Mouse (Mus musculus) cerebellum, adult 8-10 months (tissue): ENCODE data around the gene Dmbt1.
A peak's percentile ranks its signal among the peaks of the same experiment; 100 is the strongest.
"Not testable (repeated sequence)": the region's sequence is repeated elsewhere in the genome, so short reads cannot be mapped to it uniquely, and the experiment has no call there.

Source experiments
- DNase-seq: peaks from one replicate; pipeline ENCODE4 v3.0.0; 2022

The Dmbt1 gene

DNA sequence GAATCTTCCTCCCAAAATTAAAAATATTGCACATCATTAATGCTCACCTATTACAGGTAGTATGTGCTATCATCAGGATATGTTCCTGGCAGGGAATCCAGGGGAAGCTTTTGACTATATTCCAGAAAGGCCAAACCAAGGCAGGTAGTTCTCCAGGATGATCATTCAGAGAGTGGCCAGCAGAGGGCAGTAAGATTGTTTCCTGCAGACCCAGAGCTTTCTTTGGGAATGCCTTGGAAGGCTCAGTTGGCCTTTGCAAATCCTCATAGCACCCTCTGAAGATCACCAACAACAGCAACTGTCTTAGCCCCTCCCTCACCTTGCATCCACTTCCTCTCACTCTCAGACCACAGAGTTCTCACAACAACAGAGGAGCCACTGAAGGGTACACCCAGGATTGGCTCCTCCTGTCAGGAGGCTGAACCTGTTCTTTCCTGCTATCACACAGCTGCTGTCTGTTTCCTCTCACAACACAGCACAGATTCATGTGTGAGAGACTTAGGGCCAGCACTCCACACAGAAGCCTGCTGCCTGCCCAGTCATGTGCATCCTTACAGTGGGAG lies 23.0 kb downstream of the Dmbt1 start:
- DNase-seq = no peak

DNA sequence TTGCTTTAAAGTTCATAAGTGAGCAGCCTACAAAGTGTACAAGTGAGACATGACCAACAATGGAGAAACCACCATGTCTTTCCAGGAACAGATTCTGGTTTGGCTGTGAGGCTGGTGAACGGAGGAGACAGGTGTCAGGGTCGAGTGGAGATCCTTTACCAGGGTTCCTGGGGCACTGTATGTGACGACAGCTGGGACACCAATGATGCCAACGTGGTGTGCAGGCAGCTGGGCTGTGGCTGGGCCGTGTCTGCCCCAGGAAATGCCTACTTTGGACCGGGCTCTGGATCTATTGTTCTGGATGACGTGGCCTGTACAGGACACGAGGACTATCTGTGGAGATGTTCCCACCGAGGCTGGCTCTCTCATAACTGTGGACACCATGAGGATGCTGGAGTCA lies 26.1 kb downstream of the Dmbt1 start:
- not testable (repeated sequence) for DNase-seq

DNA sequence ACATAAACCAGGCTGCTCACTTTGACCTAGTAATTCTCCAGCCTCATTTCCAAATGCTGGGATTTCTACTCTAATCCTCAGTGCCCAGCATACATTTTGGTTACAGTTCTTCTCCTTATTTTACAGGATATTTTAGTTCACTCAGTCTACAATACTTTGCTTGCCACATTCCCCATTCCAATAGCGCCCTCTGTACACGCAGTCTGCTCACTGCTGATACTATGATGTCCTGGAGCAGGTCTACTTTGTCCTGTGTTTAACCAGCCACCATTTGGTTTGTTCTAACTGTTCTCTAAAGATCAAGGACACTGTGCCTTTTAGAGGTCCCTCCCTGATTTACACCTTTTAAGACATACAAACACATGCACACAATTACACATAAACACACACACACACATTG lies 28.0 kb downstream of the Dmbt1 start:
- not testable (repeated sequence) for DNase-seq

DNA sequence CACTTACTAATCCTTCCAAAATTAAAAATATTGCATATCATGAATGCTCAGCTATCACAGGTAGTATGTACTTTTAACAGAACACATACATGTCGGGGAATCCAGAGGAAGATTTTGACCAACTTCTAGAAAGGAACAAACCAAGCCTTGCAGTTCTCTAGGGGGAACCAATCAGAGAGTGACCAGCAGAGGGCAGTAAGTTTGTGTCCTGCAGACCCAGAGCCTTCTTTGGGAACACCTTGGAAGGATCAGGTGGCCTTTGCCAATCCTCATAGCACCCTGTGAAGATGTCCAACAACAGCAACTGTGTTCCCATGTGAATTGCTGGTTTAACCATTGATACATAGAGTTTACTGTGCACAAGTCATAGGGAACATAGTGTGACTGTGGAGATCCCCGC lies 30.7 kb downstream of the Dmbt1 start:
- DNase-seq = no peak

DNA sequence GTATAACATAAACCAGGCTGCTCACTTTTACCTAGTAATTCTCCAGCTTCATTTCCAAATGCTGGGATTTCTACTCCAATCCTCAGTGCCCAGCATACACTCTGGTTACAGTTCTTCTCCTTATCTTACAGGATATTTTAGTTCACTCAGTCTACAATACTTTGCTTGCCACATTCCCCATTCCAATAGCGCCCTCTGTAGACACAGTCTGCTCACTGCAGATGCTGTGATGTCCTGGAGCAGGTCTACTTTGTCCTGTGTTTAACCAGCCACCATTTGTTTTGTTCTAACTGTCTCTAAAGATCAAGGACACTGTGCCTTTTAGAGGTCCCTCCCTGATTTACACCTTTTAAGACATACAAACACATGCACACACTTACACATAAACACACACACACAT lies 36.3 kb downstream of the Dmbt1 start:
- peak; percentile 5 for DNase-seq

DNA sequence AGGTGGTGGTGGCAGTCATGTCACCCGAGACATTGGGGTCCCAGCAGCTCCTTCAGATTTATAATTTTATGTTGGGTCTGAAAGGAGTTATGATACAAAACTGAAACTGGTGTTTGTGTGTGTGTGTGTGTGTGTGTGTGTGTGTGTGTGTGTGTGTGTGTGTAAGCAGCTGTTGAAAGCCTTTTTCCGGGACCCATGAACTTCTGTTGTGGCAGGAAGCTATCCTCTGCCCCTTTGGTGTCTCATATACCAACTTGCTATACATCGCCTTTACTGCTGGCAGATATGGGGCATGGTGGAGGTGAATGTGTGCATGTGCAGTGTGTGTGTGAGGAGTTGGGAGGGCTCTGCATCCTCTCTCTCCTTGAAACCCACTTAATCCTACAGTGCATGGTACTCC lies 41.6 kb downstream of the Dmbt1 start:
- DNase-seq = not testable (repeated sequence)

DNA sequence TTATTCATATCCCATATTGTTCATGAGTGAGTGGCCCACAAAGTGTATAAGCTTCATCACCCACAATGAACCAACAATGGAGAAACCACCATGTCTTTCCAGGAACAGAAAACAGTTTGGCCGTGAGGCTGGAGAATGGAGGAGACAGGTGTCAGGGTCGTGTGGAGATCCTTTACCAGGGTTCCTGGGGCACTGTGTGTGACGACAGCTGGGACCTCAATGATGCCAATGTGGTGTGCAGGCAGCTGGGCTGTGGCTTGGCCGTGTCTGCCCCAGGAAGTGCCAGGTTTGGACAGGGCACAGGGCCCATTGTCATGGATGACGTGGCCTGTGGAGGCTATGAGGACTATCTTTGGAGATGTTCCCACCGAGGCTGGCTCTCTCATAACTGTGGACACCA lies 42.2 kb downstream of the Dmbt1 start:
- not testable (repeated sequence) for DNase-seq

DNA sequence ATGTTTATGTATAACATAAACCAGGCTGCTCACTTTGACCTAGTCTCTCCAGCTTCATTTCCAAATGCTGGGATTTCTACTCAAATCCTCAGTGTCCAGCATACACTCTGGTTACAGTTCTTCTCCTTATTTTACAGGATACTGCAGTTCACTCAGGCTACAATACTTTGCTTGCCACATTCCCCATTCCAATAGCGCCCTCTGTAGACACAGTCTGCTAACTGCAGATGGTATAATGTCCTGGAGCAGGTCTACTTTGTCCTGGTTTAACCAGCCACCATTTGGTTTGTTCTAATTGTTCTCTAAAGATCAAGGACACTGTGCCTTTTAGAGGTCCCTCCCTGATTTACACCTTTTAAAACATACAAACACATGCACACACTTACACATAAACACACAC lies 44.1 kb downstream of the Dmbt1 start:
- DNase-seq = no peak

DNA sequence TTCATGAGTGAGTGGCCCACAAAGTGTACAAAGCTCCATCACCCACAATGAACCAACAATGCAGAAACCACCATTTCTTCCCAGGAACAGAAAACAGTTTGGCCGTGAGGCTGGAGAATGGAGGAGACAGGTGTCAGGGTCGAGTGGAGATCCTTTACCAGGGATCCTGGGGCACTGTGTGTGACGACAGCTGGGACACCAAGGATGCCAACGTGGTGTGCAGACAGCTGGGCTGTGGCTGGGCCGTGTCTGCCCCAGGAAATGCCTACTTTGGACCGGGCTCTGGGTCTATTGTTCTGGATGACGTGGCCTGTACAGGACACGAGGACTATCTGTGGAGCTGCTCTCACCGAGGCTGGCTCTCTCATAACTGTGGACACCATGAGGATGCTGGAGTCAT lies 50.5 kb downstream of the Dmbt1 start:
- DNase-seq = not testable (repeated sequence)

DNA sequence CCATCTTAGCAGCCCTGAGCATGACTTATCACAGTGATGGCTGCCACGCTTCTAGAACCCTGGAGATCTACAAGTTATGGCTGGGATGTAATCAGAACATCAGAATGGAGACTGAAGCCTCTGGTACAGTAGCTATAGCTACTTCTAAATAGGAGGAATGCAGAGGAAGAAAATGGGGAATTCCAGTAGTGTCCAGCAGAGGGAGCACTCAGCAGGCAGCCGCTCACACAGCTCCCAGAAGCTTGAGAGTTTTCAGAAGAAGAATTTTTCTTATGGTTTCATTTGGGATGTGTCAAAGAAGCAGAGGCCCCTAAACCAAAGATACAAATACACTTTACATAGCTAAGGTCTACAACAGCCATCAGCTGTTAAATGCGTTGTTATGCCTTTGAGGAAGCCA lies 80.6 kb downstream of the Dmbt1 start:
- DNase-seq = peak; percentile 54

DNA sequence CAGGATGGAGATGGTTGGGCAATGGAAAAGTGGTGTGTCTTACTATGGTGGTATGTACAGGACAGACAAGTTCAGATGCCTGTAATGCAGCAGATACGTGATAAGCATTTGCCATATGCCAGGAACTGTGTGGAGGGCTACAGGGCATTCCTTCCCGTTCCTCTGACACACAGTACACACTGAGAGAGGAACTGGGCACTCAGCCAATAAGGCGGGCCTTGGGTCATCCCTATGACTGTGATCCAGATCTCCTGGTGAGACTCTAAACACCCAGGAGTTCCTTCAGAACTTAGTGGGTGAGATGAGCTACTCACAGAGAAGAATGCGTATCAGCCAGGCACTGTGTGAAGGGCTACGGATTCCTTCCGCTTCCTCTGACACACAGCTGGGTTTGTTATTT lies 81.8 kb downstream of the Dmbt1 start:
- peak; percentile 6 for DNase-seq

DNA sequence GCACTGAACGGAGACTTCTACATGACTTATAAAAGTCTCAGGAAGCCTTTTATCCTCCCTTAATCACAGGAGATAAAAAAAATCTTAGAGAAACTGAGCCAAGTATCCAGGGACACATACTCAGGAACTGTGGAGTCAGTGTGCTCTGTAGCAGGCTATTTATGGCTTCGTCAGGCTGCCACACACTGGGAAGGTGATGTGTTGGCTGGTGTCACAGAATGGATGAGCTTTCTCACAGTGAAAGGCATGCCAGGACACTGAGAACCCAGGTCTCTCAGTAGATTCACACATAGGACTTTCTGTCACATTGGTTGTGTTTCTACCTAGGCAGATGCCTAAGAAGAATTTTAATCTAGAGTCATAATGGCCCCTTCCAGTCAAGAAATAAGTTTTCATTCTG lies 82.6 kb downstream of the Dmbt1 start:
- DNase-seq = peak; percentile 7

DNA sequence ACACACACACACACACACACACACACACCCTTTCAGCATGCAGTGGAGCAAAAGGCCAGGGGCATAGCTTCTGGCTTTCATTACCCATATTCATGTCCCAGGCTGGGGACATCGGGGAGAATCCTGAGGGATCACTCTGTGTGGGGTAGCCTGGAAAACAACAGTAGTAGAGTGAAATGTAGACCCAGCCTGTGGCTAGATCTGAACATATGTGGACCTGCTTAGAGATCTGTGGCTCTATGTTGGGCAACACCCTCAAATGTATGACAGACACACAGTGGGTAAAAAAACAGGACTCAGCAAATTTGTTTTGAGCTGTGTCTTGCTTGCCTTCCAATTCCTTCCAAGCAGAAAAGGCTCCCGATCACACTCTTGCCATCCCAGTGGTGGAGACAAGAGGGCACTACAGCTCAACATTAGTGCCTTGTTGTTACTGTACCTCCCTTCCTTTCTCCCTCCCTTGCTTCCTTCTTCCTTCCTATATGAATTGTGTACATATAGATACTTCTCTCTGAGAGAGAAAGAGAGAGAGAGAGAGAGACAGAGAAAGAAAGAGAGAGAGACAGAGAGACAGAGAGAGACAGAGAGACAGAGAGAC lies 90.5 kb downstream of the Dmbt1 start:
- DNase-seq = no peak

DNA sequence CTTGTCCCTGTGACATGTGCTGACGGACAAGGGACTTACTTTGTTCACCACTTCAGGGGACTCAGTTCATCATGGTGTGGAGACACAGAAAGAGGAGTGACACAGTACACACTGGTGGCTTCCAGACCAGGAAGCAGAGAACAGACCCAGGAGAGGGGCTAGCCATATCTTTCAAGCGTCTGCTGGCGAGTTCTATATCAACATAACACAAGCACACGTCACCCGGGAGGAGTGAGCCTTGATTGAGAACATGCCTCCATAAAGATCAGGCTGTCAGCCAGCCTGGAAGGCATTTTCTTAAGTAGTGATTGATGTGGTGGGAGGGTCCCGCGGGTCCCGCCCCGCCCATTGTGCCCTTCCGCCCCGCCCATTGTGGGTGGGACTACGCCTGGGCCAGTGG lies 98.2 kb downstream of the Dmbt1 start:
- DNase-seq = no peak

DNA sequence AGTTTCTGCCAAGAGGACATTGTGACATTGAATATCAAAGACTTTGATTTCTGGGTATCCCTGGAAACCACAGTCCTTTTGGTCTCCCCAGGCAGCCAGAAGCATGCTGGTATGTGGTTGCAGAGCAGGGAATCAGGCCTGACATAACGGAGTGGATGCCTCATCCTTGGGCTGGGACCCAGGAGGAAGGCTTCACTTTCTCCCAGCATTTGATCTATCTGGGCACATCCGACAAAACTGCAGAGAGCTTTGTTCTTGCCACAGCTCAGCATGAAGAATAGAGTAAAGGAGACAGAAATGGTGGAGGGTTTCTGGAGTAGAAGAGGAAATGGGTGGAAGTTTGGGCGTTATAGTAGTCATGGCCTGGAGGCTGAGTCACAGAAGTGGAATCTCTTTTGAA lies 101.3 kb downstream of the Dmbt1 start:
- no peak for DNase-seq

DNA sequence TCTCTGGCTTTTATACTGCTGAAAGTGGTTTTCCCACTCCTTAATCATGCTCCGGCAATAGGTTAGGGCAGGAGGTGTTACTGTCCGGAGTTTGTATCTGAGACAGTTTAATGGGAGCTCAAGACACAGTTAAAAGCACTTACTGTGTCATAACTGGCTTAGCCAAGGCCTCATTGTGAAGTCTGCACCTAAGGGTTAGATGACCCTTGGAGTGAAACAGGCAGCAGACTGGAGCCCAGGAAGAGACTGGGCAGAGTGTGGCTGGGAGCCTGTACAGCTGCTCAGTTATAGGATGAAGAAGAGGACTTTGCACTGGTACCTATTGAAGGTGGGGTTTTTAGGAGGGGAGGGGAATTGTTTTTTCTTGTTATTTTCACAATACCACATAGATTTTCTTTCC lies 114.4 kb downstream of the Dmbt1 start, which contains the start of gene 4933402N03Rik:
Gene 4933402N03Rik, minus strand, starts transcription at position 101 of the 400 bp plus-strand sequence.
- no peak for DNase-seq

DNA sequence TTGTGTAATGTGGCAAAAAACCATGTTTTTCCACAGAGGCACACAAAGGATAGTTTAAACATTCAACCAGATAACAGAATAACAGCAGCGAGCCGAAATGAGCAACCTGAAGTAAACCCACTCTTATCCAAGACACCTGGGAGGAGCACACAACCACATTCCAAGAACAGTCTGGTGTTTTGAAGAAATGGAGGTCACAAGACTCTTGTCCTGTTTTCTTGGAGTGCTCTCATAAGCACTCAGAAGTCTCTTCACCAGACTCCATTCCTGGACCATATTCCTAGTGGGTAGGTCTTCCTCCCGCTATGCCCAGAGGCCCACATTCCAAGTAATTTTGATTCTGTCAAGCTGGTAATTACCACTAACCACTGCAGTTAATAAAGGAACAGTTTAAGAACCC lies 118.3 kb downstream of the Dmbt1 start:
- DNase-seq = no peak

DNA sequence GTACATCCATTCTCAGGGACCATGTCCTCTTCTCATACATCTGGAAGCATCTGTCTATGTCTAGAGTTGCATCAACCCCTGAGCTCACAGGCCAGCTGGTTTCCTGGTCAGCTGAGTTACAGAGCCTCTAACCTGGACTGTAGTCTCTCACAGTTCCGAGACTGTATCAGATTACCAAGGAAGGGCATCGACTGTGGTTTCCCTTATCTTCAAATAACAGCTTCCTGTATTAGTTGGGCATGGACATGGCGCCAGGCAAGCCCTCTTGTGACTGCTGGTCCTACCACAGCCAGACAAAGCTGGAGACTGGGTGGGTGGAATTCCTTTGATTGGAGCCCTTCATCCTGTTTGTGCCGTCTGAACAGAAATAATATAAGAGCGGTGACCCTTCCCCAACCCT lies 121.2 kb downstream of the Dmbt1 start:
- DNase-seq = no peak

DNA sequence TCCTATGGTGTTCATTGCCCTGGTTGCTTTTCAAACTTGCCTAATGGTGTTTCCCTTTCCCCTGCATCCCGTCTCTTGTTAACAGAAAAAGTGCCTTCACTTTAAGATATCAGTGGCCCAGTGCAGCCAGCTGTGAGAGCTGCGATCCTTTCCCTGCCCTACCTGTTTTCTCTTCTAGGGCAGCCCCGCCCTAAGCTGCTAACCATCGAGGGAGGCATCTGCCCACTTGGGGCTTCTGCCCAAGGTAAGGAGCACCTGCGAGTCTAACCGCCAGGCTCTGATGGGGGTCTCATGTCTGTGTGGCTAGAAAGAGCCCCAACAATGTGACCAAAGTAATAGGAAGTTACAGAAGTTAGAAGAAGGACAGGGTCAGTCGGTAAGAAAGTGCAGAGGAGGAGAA lies 130.4 kb downstream of the Dmbt1 start:
- DNase-seq = no peak

DNA sequence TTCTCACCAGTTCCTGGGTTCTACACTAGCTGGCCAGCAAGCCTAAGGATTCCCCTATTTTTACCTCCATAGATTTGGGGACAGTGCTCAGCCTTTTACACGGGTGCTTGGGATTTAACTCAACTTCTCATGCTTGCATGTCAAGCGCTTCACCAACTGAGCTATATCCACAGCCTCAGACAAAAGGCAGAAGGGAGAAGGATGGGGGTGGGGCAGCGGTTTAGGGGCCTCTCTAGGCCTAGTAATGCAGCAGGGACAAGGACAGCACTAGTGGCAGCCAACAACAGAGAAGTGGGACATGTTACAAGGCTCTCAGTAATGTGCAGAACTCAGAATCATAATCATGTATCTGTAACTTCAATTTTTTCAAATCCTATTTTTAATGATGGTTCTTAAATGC lies 135.9 kb downstream of the Dmbt1 start:
- DNase-seq = no peak

DNA sequence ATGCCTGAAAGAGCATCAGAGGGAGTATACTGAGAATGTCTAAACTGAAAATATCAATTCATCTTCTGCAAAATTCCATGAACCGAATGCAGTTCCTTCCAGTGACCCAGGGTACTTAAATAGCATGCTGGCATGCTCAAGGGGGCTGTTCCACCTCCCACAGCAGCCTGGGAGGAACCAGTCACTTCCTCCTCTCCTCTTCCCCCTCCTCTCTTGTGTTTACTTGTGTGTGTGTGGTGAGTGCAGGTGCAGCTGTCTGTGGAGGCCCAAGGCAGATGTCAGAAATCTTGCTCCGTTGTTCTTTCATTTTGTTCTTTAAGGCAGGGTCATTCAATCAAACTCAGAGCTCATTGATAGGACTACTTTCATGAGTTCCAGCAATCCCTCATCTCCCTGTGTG lies 137.2 kb downstream of the Dmbt1 start:
- DNase-seq = no peak
